Mouse (Mus musculus) liver, embryonic 14 days (tissue): Measurements from ENCODE around the gene Cgn. TPM values are rescaled to one million over a fixed set of nuclear protein-coding genes. Genes with fewer than 3 reads are reported as not detected.

Experiments used
- polyA plus RNA-seq: library from polyadenylated mRNA; depleted of rRNA; stranded (reverse); fragments of >200 nt; gene quantifications from 2 replicates; pipeline ENCODE4 v1.2.3, GENCODE M21; 2012; rRNA removed

The Cgn gene
- polyA plus RNA-seq, result 5.1 and 5.5 TPM in 2 replicates

GRCm38 (mm10) chr3:94786367-94786835, at the start of gene Cgn:
Gene Cgn (minus strand): TSS chr3:94786492.

Other genes starting within 250 kb of the Cgn start
- gene Snx27, start 203.8 kb downstream of the Cgn start, polyA plus RNA-seq, result 6.1 and 6.7 TPM in 2 replicates
- not detected in 2 replicates for gene Gm10972, start 143.4 kb downstream of the Cgn start, polyA plus RNA-seq
- gene Tuft1, start 127.6 kb downstream of the Cgn start, polyA plus RNA-seq, result 5.9 and 6.1 TPM in 2 replicates
- 16.9 and 20.6 TPM in 2 replicates for gene Selenbp2, start 92.9 kb downstream of the Cgn start, polyA plus RNA-seq
- 5.7 and 6.9 TPM in 2 replicates for gene Pogz, start 51.1 kb upstream of the Cgn start, polyA plus RNA-seq
- 159 and 182 TPM in 2 replicates for gene Psmb4, start 100.5 kb upstream of the Cgn start, polyA plus RNA-seq
- 37.4 and 45.0 TPM in 2 replicates for gene Selenbp1, start 146.6 kb upstream of the Cgn start, polyA plus RNA-seq
- 2.3 and 2.7 TPM in 2 replicates for gene Rfx5, start 167.6 kb upstream of the Cgn start, polyA plus RNA-seq
- gene Pi4kb, start 188.2 kb upstream of the Cgn start, polyA plus RNA-seq, result 13.0 and 15.2 TPM in 2 replicates
- 5.0 and 6.0 TPM in 2 replicates for gene Zfp687, start 229.0 kb upstream of the Cgn start, polyA plus RNA-seq